Mouse (Mus musculus): Measurements from ENCODE around the gene Gm42878. TPM values are rescaled to one million over a fixed set of nuclear protein-coding genes. Genes with fewer than 3 reads are reported as not detected.

Gene Gm42878
- polyA plus RNA-seq, 1 experiment from 2014 or later: not detected

DNA sequence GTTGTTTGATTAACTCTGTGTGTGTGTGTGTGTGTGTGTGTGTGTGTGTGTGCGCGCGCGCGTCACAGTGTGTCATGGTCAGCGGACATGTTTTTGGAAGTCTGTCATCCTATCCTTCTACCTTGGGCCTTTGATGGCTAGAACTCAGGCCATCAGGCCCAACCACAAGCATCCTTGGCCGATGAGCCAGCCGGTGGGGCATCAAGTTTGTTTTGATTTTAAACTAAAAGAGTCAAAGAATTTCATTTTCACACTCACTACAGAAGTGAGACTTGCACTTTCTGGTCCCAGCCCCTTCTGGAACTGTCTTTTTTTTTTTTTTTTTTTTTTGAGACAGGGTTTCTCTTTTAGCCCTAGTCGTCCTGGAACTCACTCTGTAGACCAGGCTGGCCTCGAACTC lies 39.7 kb upstream of the Gm42878 start:
- Histone ChIP-seq H3K36me3 (peaks cover 14% of the 10 kb centered on the region), H3K27me3 (no peaks in the 10 kb centered on the region), H3K27ac (no peak overlapping the region), H3K9ac (replicated peaks) (no peak overlapping the region), H3K4me3 (replicated peaks) (no peak overlapping the region), H3K9me3 (no peaks in the 10 kb centered on the region), H3K4me2 (no peak overlapping the region), H3K4me1 (replicated peaks) (peaks cover 9% of the 10 kb centered on the region)
- 94% methylated on average over 10 of the region's 10 CpGs for WGBS
- no peak for ATAC-seq (ENCODE audit: insufficient number of reproducible peaks, insufficient read depth, low FRiP score, low TSS enrichment, low read depth)

- Histone ChIP-seq H3K4me1 (replicated peaks) (peaks cover 9% of the 10 kb centered on the region), H3K4me2 (no peak overlapping the region), H3K27me3 (no peaks in the 10 kb centered on the region), H3K4me3 (replicated peaks) (no peak overlapping the region), H3K36me3 (peaks cover 24% of the 10 kb centered on the region), H3K27ac (peak overlapping the region; percentile 45; the same call in 1 of the 2 replicates), H3K9me3 (no peaks in the 10 kb centered on the region), H3K9ac (replicated peaks) (no peak overlapping the region)
- 55% methylated on average over 12 of the region's 12 CpGs for WGBS
- ATAC-seq (ENCODE audit: insufficient number of reproducible peaks, insufficient read depth, low FRiP score, low TSS enrichment, low read depth): peak; percentile 47; the same call in 1 of the 2 replicates
These were observed 38.7 kb upstream of the Gm42878 start for GRCm38 (mm10) chr5:121583765-121584501.

- 87% methylated on average over 8 of the region's 8 CpGs for WGBS
- H3K27me3 ChIP-seq: no peaks in the 10 kb centered on the region
- H3K4me2 ChIP-seq: no peak overlapping the region
- no peak overlapping the region for H3K9ac ChIP-seq (replicated peaks)
- H3K4me3 ChIP-seq (replicated peaks): no peak overlapping the region
- no peak overlapping the region for H3K27ac ChIP-seq
- no peak for ATAC-seq (ENCODE audit: insufficient number of reproducible peaks, insufficient read depth, low FRiP score, low TSS enrichment, low read depth)
- peaks cover 9% of the 10 kb centered on the region for H3K4me1 ChIP-seq (replicated peaks)
- H3K36me3 ChIP-seq: peaks cover 43% of the 10 kb centered on the region
- H3K9me3 ChIP-seq: no peaks in the 10 kb centered on the region
These were observed 36.7 kb upstream of the Gm42878 start for GRCm38 (mm10) chr5:121581945-121582344.

- Histone ChIP-seq H3K9ac (replicated peaks) (no peak overlapping the region), H3K36me3 (peaks cover 93% of the 10 kb centered on the region), H3K4me2 (no peak overlapping the region), H3K27me3 (no peaks in the 10 kb centered on the region), H3K4me1 (replicated peaks) (no peaks in the 10 kb centered on the region), H3K4me3 (replicated peaks) (no peak overlapping the region), H3K27ac (no peak overlapping the region), H3K9me3 (no peaks in the 10 kb centered on the region)
- 85% methylated on average over 11 of the region's 11 CpGs for WGBS
- ATAC-seq (ENCODE audit: insufficient number of reproducible peaks, insufficient read depth, low FRiP score, low TSS enrichment, low read depth): no peak
These were observed 31.7 kb upstream of the Gm42878 start for GRCm38 (mm10) chr5:121576927-121577488.

- H3K27me3 ChIP-seq: no peaks in the 10 kb centered on the region
- no peaks in the 10 kb centered on the region for H3K4me1 ChIP-seq (replicated peaks)
- no peak overlapping the region for H3K4me2 ChIP-seq
- no peak overlapping the region for H3K27ac ChIP-seq
- H3K9me3 ChIP-seq: no peaks in the 10 kb centered on the region
- no peak overlapping the region for H3K9ac ChIP-seq (replicated peaks)
- peaks cover 99% of the 10 kb centered on the region for H3K36me3 ChIP-seq
- WGBS: 94% methylated on average over 11 of the region's 11 CpGs
- no peak overlapping the region for H3K4me3 ChIP-seq (replicated peaks)
- no peak for ATAC-seq (ENCODE audit: insufficient number of reproducible peaks, insufficient read depth, low FRiP score, low TSS enrichment, low read depth)
These were observed 30.6 kb upstream of the Gm42878 start for GRCm38 (mm10) chr5:121575867-121576266.

GRCm38 (mm10) chr5:121574145-121574544 lies 28.9 kb upstream of the Gm42878 start:
- whole genome bisulfite sequencing: 94% methylated on average over 13 of the region's 13 CpGs
- H3K27me3 ChIP-seq: no peaks in the 10 kb centered on the region
- H3K9me3 ChIP-seq: no peaks in the 10 kb centered on the region
- peaks cover 99% of the 10 kb centered on the region for H3K36me3 ChIP-seq
- H3K27ac ChIP-seq: no peak overlapping the region
- ATAC-seq (ENCODE audit: insufficient number of reproducible peaks, insufficient read depth, low FRiP score, low TSS enrichment, low read depth): no peak
- no peak overlapping the region for H3K9ac ChIP-seq (replicated peaks)
- no peak overlapping the region for H3K4me2 ChIP-seq
- H3K4me1 ChIP-seq (replicated peaks): no peaks in the 10 kb centered on the region
- H3K4me3 ChIP-seq (replicated peaks): no peak overlapping the region

DNA sequence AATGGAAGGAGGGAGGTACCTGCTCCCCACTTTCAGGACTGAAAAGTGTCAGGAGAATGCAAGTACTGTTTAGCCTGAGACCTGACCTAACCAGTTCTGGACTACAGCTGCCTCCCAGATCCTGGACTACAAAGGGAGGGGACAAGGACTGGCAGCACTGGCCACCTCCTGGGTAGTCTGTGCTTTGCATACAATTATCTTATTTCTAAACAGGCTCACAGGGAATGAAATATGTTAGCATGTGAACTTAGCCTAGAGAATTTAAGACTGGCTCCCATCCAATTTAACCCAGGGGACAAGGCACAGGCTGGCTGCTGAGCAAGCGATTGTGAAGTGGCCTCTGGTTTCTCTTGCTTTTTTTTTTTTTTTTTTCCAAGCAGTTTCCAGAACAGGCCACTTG lies 25.5 kb upstream of the Gm42878 start:
- no peak for ATAC-seq (ENCODE audit: insufficient number of reproducible peaks, insufficient read depth, low FRiP score, low TSS enrichment, low read depth)
- Histone ChIP-seq H3K36me3 (peaks cover 86% of the 10 kb centered on the region), H3K9ac (replicated peaks) (no peak overlapping the region)

GRCm38 (mm10) chr5:121569881-121570420 lies 24.7 kb upstream of the Gm42878 start:
- Histone ChIP-seq H3K27me3 (no peaks in the 10 kb centered on the region), H3K4me2 (no peak overlapping the region), H3K27ac (no peak overlapping the region), H3K9me3 (no peaks in the 10 kb centered on the region), H3K9ac (replicated peaks) (no peak overlapping the region), H3K4me1 (replicated peaks) (no peaks in the 10 kb centered on the region), H3K36me3 (peaks cover 77% of the 10 kb centered on the region), H3K4me3 (replicated peaks) (no peak overlapping the region)
- no peak for ATAC-seq (ENCODE audit: insufficient number of reproducible peaks, insufficient read depth, low FRiP score, low TSS enrichment, low read depth)
- WGBS: 74% methylated on average over 9 of the region's 9 CpGs

More for the DNA sequence above, 25.5 kb upstream of the Gm42878 start:
- Histone ChIP-seq H3K27me3 (no peaks in the 10 kb centered on the region), H3K4me1 (replicated peaks) (no peaks in the 10 kb centered on the region), H3K4me3 (replicated peaks) (no peak overlapping the region), H3K4me2 (no peak overlapping the region), H3K9me3 (no peaks in the 10 kb centered on the region), H3K27ac (no peak overlapping the region)
- WGBS: 77% methylated on average over 1 of the region's 1 CpGs

DNA sequence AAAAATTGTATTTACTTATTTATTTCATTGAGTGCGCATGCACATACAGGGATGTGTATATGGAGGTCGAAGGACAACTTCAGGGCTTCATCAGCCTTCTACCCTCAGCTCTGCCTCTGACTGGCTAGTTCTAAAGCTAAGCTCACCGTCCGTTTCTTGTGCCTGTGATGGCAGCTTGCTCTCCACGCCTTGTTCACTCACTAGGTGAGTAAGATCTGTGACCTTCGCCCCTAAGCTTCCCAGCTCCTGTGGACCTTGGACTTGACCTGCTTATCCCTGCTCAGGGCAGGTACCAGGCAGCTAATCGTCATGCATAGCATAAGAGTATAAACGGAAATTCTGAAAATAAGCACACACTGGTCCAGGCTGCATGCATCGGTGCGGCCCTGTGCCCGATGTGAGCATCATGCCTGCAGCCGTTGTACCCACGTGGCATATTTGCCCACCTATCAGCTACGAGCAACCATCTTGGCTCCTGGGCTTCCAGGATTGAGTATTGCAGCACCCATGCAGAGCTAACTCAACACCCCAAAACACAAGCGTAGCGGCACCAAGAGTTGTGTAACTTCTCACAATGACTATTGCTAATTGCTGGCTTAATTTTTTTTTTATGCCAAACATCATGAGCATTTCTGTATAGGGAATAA lies 20.9 kb upstream of the Gm42878 start:
- no peak for ATAC-seq (ENCODE audit: insufficient number of reproducible peaks, insufficient read depth, low FRiP score, low TSS enrichment, low read depth)
- Histone ChIP-seq H3K36me3 (peaks cover 39% of the 10 kb centered on the region), H3K9ac (replicated peaks) (no peak overlapping the region), H3K27ac (no peak overlapping the region), H3K4me1 (replicated peaks) (no peaks in the 10 kb centered on the region; the same call in 1 of the 2 replicates), H3K4me3 (replicated peaks) (no peak overlapping the region), H3K9me3 (no peaks in the 10 kb centered on the region), H3K4me2 (no peak overlapping the region), H3K27me3 (no peaks in the 10 kb centered on the region)
- WGBS: 92% methylated on average over 16 of the region's 16 CpGs

DNA sequence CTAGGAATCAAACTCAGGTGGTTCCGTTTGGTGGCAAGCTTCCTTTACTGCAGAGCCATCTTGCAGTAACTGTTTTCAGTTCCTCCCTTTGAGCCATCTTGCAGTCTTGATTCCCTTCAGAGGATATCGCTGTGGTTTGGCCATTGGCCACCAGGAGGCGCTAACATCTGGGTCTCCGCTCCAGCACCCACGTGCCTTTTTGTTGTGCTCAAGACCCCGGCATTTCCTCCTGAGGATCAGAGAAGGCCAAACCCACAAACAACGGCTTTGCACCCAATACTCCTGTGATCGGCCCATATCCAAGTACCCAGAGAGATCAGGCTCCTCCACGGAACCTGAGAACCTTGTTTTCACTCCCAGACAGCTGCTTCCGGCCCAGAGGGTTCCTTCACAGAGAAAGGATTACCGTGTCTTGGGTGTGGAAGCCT lies 19.2 kb upstream of the Gm42878 start:
- Histone ChIP-seq H3K27ac (no peak overlapping the region), H3K4me1 (replicated peaks) (no peaks in the 10 kb centered on the region; the same call in 1 of the 2 replicates), H3K9ac (replicated peaks) (peak overlapping the region; percentile 35; the same call in 1 of the 2 replicates)

DNA sequence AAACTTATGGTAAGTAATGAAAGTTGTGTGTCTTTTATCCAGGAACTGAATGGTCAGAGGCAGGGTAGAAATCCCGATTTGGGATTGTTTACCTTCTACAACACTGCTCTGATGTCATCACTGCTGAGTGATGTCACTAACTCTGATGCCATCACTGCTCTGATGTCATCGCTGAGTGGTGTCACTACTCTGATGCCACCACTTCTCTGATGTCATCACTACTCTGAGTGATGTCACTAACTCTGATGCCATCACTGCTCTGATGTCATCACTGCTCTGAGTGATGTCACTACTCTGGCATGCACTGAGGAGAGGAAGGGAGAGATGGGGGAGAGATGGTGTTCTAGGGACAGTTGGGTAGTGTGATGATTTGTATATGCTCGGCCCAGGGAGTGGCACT lies 17.2 kb upstream of the Gm42878 start:
- Histone ChIP-seq H3K4me3 (replicated peaks) (no peak overlapping the region), H3K27me3 (no peaks in the 10 kb centered on the region), H3K9ac (replicated peaks) (no peak overlapping the region), H3K9me3 (no peaks in the 10 kb centered on the region), H3K36me3 (peaks cover 5% of the 10 kb centered on the region), H3K27ac (no peak overlapping the region), H3K4me1 (replicated peaks) (no peaks in the 10 kb centered on the region; the same call in 1 of the 2 replicates), H3K4me2 (no peak overlapping the region)
- ATAC-seq (ENCODE audit: insufficient number of reproducible peaks, insufficient read depth, low FRiP score, low TSS enrichment, low read depth): no peak
- 91% methylated on average over 3 of the region's 3 CpGs for WGBS

More for the DNA sequence above, 19.2 kb upstream of the Gm42878 start:
- H3K4me3 ChIP-seq (replicated peaks): peak overlapping the region; percentile 18
- peaks cover 23% of the 10 kb centered on the region for H3K36me3 ChIP-seq
- no peak; the same call in 1 of the 2 replicates for ATAC-seq (ENCODE audit: insufficient number of reproducible peaks, insufficient read depth, low FRiP score, low TSS enrichment, low read depth)
- WGBS: 12% methylated on average over 11 of the region's 11 CpGs
- no peaks in the 10 kb centered on the region for H3K27me3 ChIP-seq
- peak overlapping the region; percentile 44 for H3K4me2 ChIP-seq
- no peaks in the 10 kb centered on the region for H3K9me3 ChIP-seq

Data from limb, embryonic 12.5 days (tissue).